Comparison of ENCODE assay signal across 11 mouse cellular contexts in genomic region chr6:42197710-42198109, GRCm38 (mm10). TPM values are rescaled to one million over a fixed set of nuclear protein-coding genes. Genes with fewer than 3 reads are reported as not detected.
DNase-seq lines count a peak whose midpoint lies in the region; ATAC-seq lines count a peak whose summit lies in the region.
"Had no signal": no experiment of that assay in that cellular context is flagged by ENCODE, and none has a peak within 500 bp of the region (broad histone marks: within the 10 kb centered on the region; RNA-seq: fewer than 3 reads in every experiment).

No protein-coding gene starts in this region.

- H3K9me3 ChIP-seq in forebrain, embryonic 14.5 days (replicated peaks; ENCODE audit: control insufficient read depth, low read length): no peaks in the 10 kb centered on the region
- no peaks in the 10 kb centered on the region for H3K9me3 ChIP-seq in forebrain, embryonic 12.5 days
- no peaks in the 10 kb centered on the region for H3K9me3 ChIP-seq in embryonic facial prominence, embryonic 14.5 days (ENCODE audit: control insufficient read depth, low read length)

- no peak overlapping the region for H3K27ac ChIP-seq in forebrain, embryonic 14.5 days (ENCODE audit: low read depth, low read length)
- H3K27ac ChIP-seq in forebrain, embryonic 12.5 days: no peak overlapping the region
- no peak overlapping the region for H3K27ac ChIP-seq in embryonic facial prominence, embryonic 14.5 days (replicated peaks; ENCODE audit: low read depth, low read length)

- H3K36me3 ChIP-seq in forebrain, embryonic 14.5 days (ENCODE audit: control insufficient read depth, insufficient read depth, low read length): no peaks in the 10 kb centered on the region
- H3K36me3 ChIP-seq in forebrain, embryonic 12.5 days (replicated peaks): no peaks in the 10 kb centered on the region
- H3K36me3 ChIP-seq in embryonic facial prominence, embryonic 14.5 days (ENCODE audit: control insufficient read depth, insufficient read depth, low read length): no peaks in the 10 kb centered on the region

- no peak overlapping the region for H3K4me2 ChIP-seq in forebrain, embryonic 14.5 days (ENCODE audit: low read length)
- H3K4me2 ChIP-seq in forebrain, embryonic 12.5 days: no peak overlapping the region
- no peak overlapping the region for H3K4me2 ChIP-seq in embryonic facial prominence, embryonic 14.5 days (ENCODE audit: low read depth, low read length)

- WGBS in forebrain, embryonic 14.5 days: 42% methylated on average over 3 of the region's 3 CpGs
- WGBS in forebrain, embryonic 12.5 days: 48% methylated on average over 3 of the region's 3 CpGs
- 32% methylated on average over 3 of the region's 3 CpGs for WGBS in embryonic facial prominence, embryonic 14.5 days

- intact Hi-C loops in left cerebral cortex, postnatal 36 days (cut with DNase I): loop anchor here (5.0 kb wide), 2 partner anchors 435 to 595 kb away; no protein-coding TSS in a partner anchor

- no peak overlapping the region for H3K9ac ChIP-seq in forebrain, embryonic 14.5 days (ENCODE audit: low read length)
- H3K9ac ChIP-seq in forebrain, embryonic 12.5 days: no peak overlapping the region
- no peak overlapping the region for H3K9ac ChIP-seq in embryonic facial prominence, embryonic 14.5 days (ENCODE audit: low read depth, low read length)

- peak; percentile 42 for DNase-seq in forebrain, embryonic 14.5 days (ENCODE audit: low spot score)
- DNase-seq in left cerebral cortex, adult 18-20 months (ENCODE audit: low spot score in 2 of 2): peak; percentile 14 to 21
- no peak for DNase-seq in left cerebral cortex, postnatal 36 days (ENCODE audit: low spot score in 2 of 2)
- peak; percentile 10 for DNase-seq in CD4-positive helper T cell, adult 2 months (ENCODE audit: low read depth, low spot score)
- peak; percentile 47 for DNase-seq in embryonic facial prominence, embryonic 14.5 days (ENCODE audit: low spot score)
- no peak for DNase-seq in cerebellum, adult 11-12 months

- H3K4me3 ChIP-seq in forebrain, embryonic 14.5 days (ENCODE audit: low read depth, low read length): no peak overlapping the region
- no peak overlapping the region for H3K4me3 ChIP-seq in forebrain, embryonic 12.5 days (replicated peaks)
- H3K4me3 ChIP-seq in embryonic facial prominence, embryonic 14.5 days (ENCODE audit: low read depth, low read length): no peak overlapping the region

- no peaks in the 10 kb centered on the region for H3K27me3 ChIP-seq in forebrain, embryonic 14.5 days (replicated peaks; ENCODE audit: control insufficient read depth, insufficient read depth, low read length)
- no peaks in the 10 kb centered on the region for H3K27me3 ChIP-seq in forebrain, embryonic 12.5 days
- H3K27me3 ChIP-seq in embryonic facial prominence, embryonic 14.5 days (replicated peaks; ENCODE audit: control insufficient read depth, insufficient read depth, low read length): no peaks in the 10 kb centered on the region

- ATAC-seq in forebrain, embryonic 14.5 days: no peak
- ATAC-seq in forebrain, embryonic 12.5 days (ENCODE audit: low FRiP score): no peak
- ATAC-seq in embryonic facial prominence, embryonic 14.5 days (ENCODE audit: low read depth): no peak
- no peak for ATAC-seq in megakaryocyte, adult 5-6 weeks (ENCODE audit: poor library complexity, severe bottlenecking)

- H3K4me1 ChIP-seq in forebrain, embryonic 14.5 days (ENCODE audit: control insufficient read depth, insufficient read depth, low read length): no peaks in the 10 kb centered on the region
- H3K4me1 ChIP-seq in forebrain, embryonic 12.5 days: no peaks in the 10 kb centered on the region
- H3K4me1 ChIP-seq in embryonic facial prominence, embryonic 14.5 days (ENCODE audit: control insufficient read depth, insufficient read depth, low read length): no peaks in the 10 kb centered on the region

RNA-seq across cellular contexts. Expression of gene Tas2r144, which starts 17.4 kb away (rescaled TPM):
- not detected in 2 replicates for polyA plus RNA-seq in forebrain, embryonic 14.5 days (2014; fragmentation: Nextera tagmentation; extraction: Ambion mirVana)
- polyA plus RNA-seq in forebrain, embryonic 12.5 days (2016; fragmentation: Nextera tagmentation; extraction: Ambion mirVana): not detected in 2 replicates
- not detected for total RNA-seq in left cerebral cortex, adult 18-20 months (2021)
- not detected for total RNA-seq in left cerebral cortex, postnatal 36 days (2021)
- polyA plus RNA-seq in embryonic facial prominence, embryonic 14.5 days (2014; fragmentation: Nextera tagmentation; extraction: Ambion mirVana): not detected in 2 replicates
- not detected in 2 replicates for total RNA-seq in megakaryocyte, adult 5-6 weeks (2015)
- not detected in 2 replicates for total RNA-seq in megakaryocyte, adult 5-6 weeks (2017)
- total RNA-seq: left cerebral cortex, adult 8-10 months had no signal
- polyA plus RNA-seq: gonadal fat pad, adult 2 months; stomach, embryonic 14.5 days had no signal

RNA-seq across cellular contexts. Expression of gene Gstk1, which starts 48.0 kb away (rescaled TPM):
- 9.9 and 13.1 TPM in 2 replicates for polyA plus RNA-seq in forebrain, embryonic 14.5 days (2014; fragmentation: Nextera tagmentation; extraction: Ambion mirVana)
- 11.8 and 12.8 TPM in 2 replicates for polyA plus RNA-seq in forebrain, embryonic 12.5 days (2016; fragmentation: Nextera tagmentation; extraction: Ambion mirVana)
- total RNA-seq in left cerebral cortex, adult 18-20 months (2021): 10 to 100 TPM; 11.0 to 14.9 TPM
- 10 to 100 TPM; 11.3 to 11.6 TPM for total RNA-seq in left cerebral cortex, postnatal 36 days (2021)
- 15.8 and 18.6 TPM in 2 replicates for polyA plus RNA-seq in embryonic facial prominence, embryonic 14.5 days (2014; fragmentation: Nextera tagmentation; extraction: Ambion mirVana)
- 15.4 and 18.6 TPM in 2 replicates for total RNA-seq in megakaryocyte, adult 5-6 weeks (2015)
- total RNA-seq in megakaryocyte, adult 5-6 weeks (2017): 6.7 and 9.4 TPM in 2 replicates

RNA-seq across cellular contexts. Expression of gene Tas2r139, which starts 57.0 kb away (rescaled TPM):
- polyA plus RNA-seq in forebrain, embryonic 14.5 days (2014; fragmentation: Nextera tagmentation; extraction: Ambion mirVana): not detected in 2 replicates
- polyA plus RNA-seq in forebrain, embryonic 12.5 days (2016; fragmentation: Nextera tagmentation; extraction: Ambion mirVana): not detected in 2 replicates
- not detected for total RNA-seq in left cerebral cortex, adult 18-20 months (2021)
- total RNA-seq in left cerebral cortex, postnatal 36 days (2021): not detected
- polyA plus RNA-seq in embryonic facial prominence, embryonic 14.5 days (2014; fragmentation: Nextera tagmentation; extraction: Ambion mirVana): not detected in 2 replicates
- total RNA-seq in megakaryocyte, adult 5-6 weeks (2015): not detected in 2 replicates
- not detected in 2 replicates for total RNA-seq in megakaryocyte, adult 5-6 weeks (2017)
- total RNA-seq: left cerebral cortex, adult 8-10 months had no signal
- polyA plus RNA-seq: stomach, embryonic 14.5 days had no signal

Comparison
In these comparisons a context has a peak if more than half of its experiments do, and no peak if none do; other contexts are left out.
1. DNase-seq: peak in forebrain, embryonic 14.5 days (single experiment), left cerebral cortex, adult 18-20 months (2 of 2), CD4-positive helper T cell, adult 2 months (single experiment) and embryonic facial prominence, embryonic 14.5 days (single experiment); none in left cerebral cortex, postnatal 36 days (0 of 2) and cerebellum, adult 11-12 months (single experiment).